In genomic region chr2:116289886-116290285, GRCm38 (mm10) we compare ENCODE assay signal across 22 mouse cellular contexts.
DNase-seq lines count a peak whose midpoint lies in the region; ATAC-seq lines count a peak whose summit lies in the region.
"Had no signal": no experiment of that assay in that cellular context is flagged by ENCODE, and none has a peak within 500 bp of the region (broad histone marks: within the 10 kb centered on the region; RNA-seq: fewer than 3 reads in every experiment).

No protein-coding gene starts in this region.

- no peak overlapping the region for H3K4me3 ChIP-seq in forebrain, embryonic 14.5 days (ENCODE audit: low read depth, low read length)
- H3K4me3 ChIP-seq in forebrain, embryonic 10.5 days, result no peak overlapping the region
- H3K4me3 ChIP-seq in midbrain, embryonic 14.5 days (replicated peaks; ENCODE audit: low read depth, low read length), result no peak overlapping the region
- no peak overlapping the region for H3K4me3 ChIP-seq in midbrain, embryonic 16.5 days (ENCODE audit: low read depth, low read length)
- H3K4me3 ChIP-seq in neural tube, embryonic 13.5 days, result no peak overlapping the region
- no peak overlapping the region for H3K4me3 ChIP-seq in neural tube, embryonic 14.5 days (ENCODE audit: low read depth, low read length)
- H3K4me3 ChIP-seq: embryonic facial prominence, embryonic 15.5 days; erythroblast, embryonic 14.5 days; forebrain, embryonic 12.5 days; heart, adult 2 months; heart, embryonic 15.5 days had no signal

- no peaks in the 10 kb centered on the region for H3K4me1 ChIP-seq in forebrain, embryonic 14.5 days (ENCODE audit: control insufficient read depth, insufficient read depth, low read length)
- no peaks in the 10 kb centered on the region for H3K4me1 ChIP-seq in forebrain, embryonic 10.5 days
- no peaks in the 10 kb centered on the region for H3K4me1 ChIP-seq in midbrain, embryonic 14.5 days (ENCODE audit: control insufficient read depth, insufficient read depth, low read length)
- no peaks in the 10 kb centered on the region for H3K4me1 ChIP-seq in midbrain, embryonic 16.5 days (ENCODE audit: control insufficient read depth, insufficient read depth, low read length)
- peaks cover 7% of the 10 kb centered on the region; the same call in 1 of the 2 replicates for H3K4me1 ChIP-seq in neural tube, embryonic 13.5 days (replicated peaks)
- H3K4me1 ChIP-seq in neural tube, embryonic 14.5 days (ENCODE audit: control insufficient read depth, insufficient read depth, low read length), result no peaks in the 10 kb centered on the region
- H3K4me1 ChIP-seq: embryonic facial prominence, embryonic 15.5 days; heart, embryonic 15.5 days had no signal

- H3K4me2 ChIP-seq in forebrain, embryonic 14.5 days (ENCODE audit: low read length), result no peak overlapping the region
- no peak overlapping the region for H3K4me2 ChIP-seq in midbrain, embryonic 14.5 days (ENCODE audit: low read length)
- no peak overlapping the region for H3K4me2 ChIP-seq in midbrain, embryonic 16.5 days (ENCODE audit: low read length)
- 0 out of 2 replicates have a peak overlapping the region, but pooled peaks have one; percentile 15 for H3K4me2 ChIP-seq in neural tube, embryonic 13.5 days
- no peak overlapping the region for H3K4me2 ChIP-seq in neural tube, embryonic 14.5 days (ENCODE audit: low read depth, low read length)
- H3K4me2 ChIP-seq: embryonic facial prominence, embryonic 15.5 days; forebrain, embryonic 12.5 days; heart, embryonic 11.5 days; heart, embryonic 15.5 days had no signal

- H3K27ac ChIP-seq in forebrain, embryonic 14.5 days (ENCODE audit: low read depth, low read length), result no peak overlapping the region
- no peak overlapping the region for H3K27ac ChIP-seq in forebrain, embryonic 10.5 days
- H3K27ac ChIP-seq in midbrain, embryonic 14.5 days (replicated peaks; ENCODE audit: low read depth, low read length), result no peak overlapping the region
- no peak overlapping the region for H3K27ac ChIP-seq in midbrain, embryonic 16.5 days (ENCODE audit: low read length)
- H3K27ac ChIP-seq in neural tube, embryonic 13.5 days (replicated peaks), result no peak overlapping the region; the same call in 1 of the 2 replicates
- no peak overlapping the region for H3K27ac ChIP-seq in neural tube, embryonic 14.5 days (ENCODE audit: low read depth, low read length)
- H3K27ac ChIP-seq: embryonic facial prominence, embryonic 15.5 days; forebrain, embryonic 12.5 days; heart, adult 2 months; heart, embryonic 15.5 days had no signal

- H3K9ac ChIP-seq in forebrain, embryonic 14.5 days (ENCODE audit: low read length), result no peak overlapping the region
- no peak overlapping the region for H3K9ac ChIP-seq in midbrain, embryonic 14.5 days (replicated peaks; ENCODE audit: low read length)
- no peak overlapping the region for H3K9ac ChIP-seq in midbrain, embryonic 16.5 days (ENCODE audit: low read depth, low read length)
- no peak overlapping the region for H3K9ac ChIP-seq in neural tube, embryonic 13.5 days
- H3K9ac ChIP-seq in neural tube, embryonic 14.5 days (replicated peaks; ENCODE audit: low read depth, low read length), result no peak overlapping the region
- H3K9ac ChIP-seq: embryonic facial prominence, embryonic 15.5 days; forebrain, embryonic 12.5 days; heart, embryonic 15.5 days had no signal

- 31% methylated on average over 7 of the region's 7 CpGs for WGBS in forebrain, embryonic 14.5 days
- 81% methylated on average over 7 of the region's 7 CpGs for WGBS in forebrain, embryonic 10.5 days
- 67% methylated on average over 7 of the region's 7 CpGs for WGBS in midbrain, embryonic 14.5 days
- WGBS in midbrain, embryonic 16.5 days, result 66% methylated on average over 7 of the region's 7 CpGs
- 44% methylated on average over 7 of the region's 7 CpGs for WGBS in neural tube, embryonic 13.5 days
- 45% methylated on average over 7 of the region's 7 CpGs for WGBS in neural tube, embryonic 14.5 days

- no peaks in the 10 kb centered on the region for H3K36me3 ChIP-seq in forebrain, embryonic 14.5 days (ENCODE audit: control insufficient read depth, insufficient read depth, low read length)
- H3K36me3 ChIP-seq in forebrain, embryonic 10.5 days (replicated peaks), result no peaks in the 10 kb centered on the region
- H3K36me3 ChIP-seq in midbrain, embryonic 14.5 days (ENCODE audit: control insufficient read depth, insufficient read depth, low read length), result no peaks in the 10 kb centered on the region
- H3K36me3 ChIP-seq in midbrain, embryonic 16.5 days (ENCODE audit: control insufficient read depth, insufficient read depth, low read length), result no peaks in the 10 kb centered on the region
- H3K36me3 ChIP-seq in neural tube, embryonic 13.5 days, result no peaks in the 10 kb centered on the region
- H3K36me3 ChIP-seq in neural tube, embryonic 14.5 days (ENCODE audit: control insufficient read depth, insufficient read depth, low read length), result no peaks in the 10 kb centered on the region
- H3K36me3 ChIP-seq: embryonic facial prominence, embryonic 15.5 days; forebrain, embryonic 12.5 days; heart, embryonic 15.5 days had no signal

- H3K9me3 ChIP-seq in forebrain, embryonic 14.5 days (replicated peaks; ENCODE audit: control insufficient read depth, low read length), result no peaks in the 10 kb centered on the region
- H3K9me3 ChIP-seq in forebrain, embryonic 10.5 days, result no peaks in the 10 kb centered on the region
- H3K9me3 ChIP-seq in midbrain, embryonic 14.5 days (ENCODE audit: control insufficient read depth, low read length), result no peaks in the 10 kb centered on the region
- H3K9me3 ChIP-seq in midbrain, embryonic 16.5 days (replicated peaks; ENCODE audit: control insufficient read depth, low read length, poor library complexity, severe bottlenecking), result no peaks in the 10 kb centered on the region
- no peaks in the 10 kb centered on the region for H3K9me3 ChIP-seq in neural tube, embryonic 13.5 days
- H3K9me3 ChIP-seq in neural tube, embryonic 14.5 days (ENCODE audit: control insufficient read depth, low read length), result no peaks in the 10 kb centered on the region
- H3K9me3 ChIP-seq: embryonic facial prominence, embryonic 15.5 days; forebrain, embryonic 12.5 days; heart, embryonic 15.5 days had no signal

- DNase-seq in forebrain, embryonic 14.5 days (ENCODE audit: low spot score), result peak; percentile 55
- no peak for DNase-seq in forebrain, embryonic 10.5 days (ENCODE audit: extremely low spot score, low spot score)
- DNase-seq in midbrain, embryonic 14.5 days, result peak; percentile 17
- no peak for DNase-seq in neural tube, embryonic 10.5 days (ENCODE audit: extremely low spot score, low spot score)
- DNase-seq in cerebellum, postnatal 25 days, result no peak
- DNase-seq: adrenal gland, postnatal 10 days; cerebellum, adult 2 months; cerebellum, postnatal 10 days; embryo, embryonic 11 days; gastrocnemius, postnatal 14 days; heart, adult 2 months; heart, postnatal 14 days; kidney, adult 11 months had no signal

- no peaks in the 10 kb centered on the region for H3K27me3 ChIP-seq in forebrain, embryonic 14.5 days (replicated peaks; ENCODE audit: control insufficient read depth, insufficient read depth, low read length)
- no peaks in the 10 kb centered on the region for H3K27me3 ChIP-seq in forebrain, embryonic 10.5 days (ENCODE audit: poor library complexity, severe bottlenecking)
- no peaks in the 10 kb centered on the region for H3K27me3 ChIP-seq in midbrain, embryonic 14.5 days (ENCODE audit: control insufficient read depth, insufficient read depth, low read length)
- H3K27me3 ChIP-seq in midbrain, embryonic 16.5 days (ENCODE audit: control insufficient read depth, insufficient read depth, low read depth, low read length), result no peaks in the 10 kb centered on the region
- no peaks in the 10 kb centered on the region for H3K27me3 ChIP-seq in neural tube, embryonic 13.5 days
- H3K27me3 ChIP-seq in neural tube, embryonic 14.5 days (ENCODE audit: control insufficient read depth, insufficient read depth, low read length), result no peaks in the 10 kb centered on the region
- H3K27me3 ChIP-seq: embryonic facial prominence, embryonic 15.5 days; forebrain, embryonic 12.5 days; heart, embryonic 15.5 days had no signal

- peak; percentile 52; the same call in 1 of the 2 replicates for ATAC-seq in forebrain, embryonic 14.5 days
- no peak for ATAC-seq in midbrain, embryonic 14.5 days (ENCODE audit: low FRiP score, low TSS enrichment)
- no peak for ATAC-seq in midbrain, embryonic 16.5 days
- ATAC-seq in neural tube, embryonic 13.5 days (ENCODE audit: low read depth), result peak; percentile 36; the same call in 1 of the 2 replicates
- peak; percentile 31; the same call in 1 of the 2 replicates for ATAC-seq in neural tube, embryonic 14.5 days (ENCODE audit: low read depth)
- ATAC-seq: inflammation-experienced regulatory T-cells, adult 6 months had no signal

Comparison
In these comparisons a context has a peak if more than half of its experiments do, and no peak if none do; other contexts are left out.
1. DNase-seq: peak in forebrain, embryonic 14.5 days (single experiment) and midbrain, embryonic 14.5 days (single experiment); none in forebrain, embryonic 10.5 days (single experiment), neural tube, embryonic 10.5 days (single experiment) and cerebellum, postnatal 25 days (0 of 2).
2. ATAC-seq: peak in forebrain, embryonic 14.5 days (single experiment), neural tube, embryonic 13.5 days (single experiment) and neural tube, embryonic 14.5 days (single experiment); none in midbrain, embryonic 14.5 days (single experiment) and midbrain, embryonic 16.5 days (single experiment).